Mouse (Mus musculus): ENCODE measurements at regions not wholly inside any gene's neighbourhood (a gene's known extent, or its start where the extent isn't known, plus 50 kb on each side); places are given as distances from the start of the nearest gene placed in this dataset.

- H3K27ac ChIP-seq (ENCODE audit: low read depth, low read length): no peak overlapping the region
- H3K9ac ChIP-seq (replicated peaks; ENCODE audit: low read depth, low read length): no peak overlapping the region
- 78% methylated on average over 3 of the region's 3 CpGs for WGBS
- no peaks in the 10 kb centered on the region for H3K9me3 ChIP-seq (ENCODE audit: control insufficient read depth, low read length)
- no peaks in the 10 kb centered on the region for H3K36me3 ChIP-seq (ENCODE audit: control insufficient read depth, insufficient read depth, low read length)
- H3K4me2 ChIP-seq (ENCODE audit: low read depth, low read length): no peak overlapping the region
- no peaks in the 10 kb centered on the region; the same call in 1 of the 2 replicates for H3K4me1 ChIP-seq (ENCODE audit: control insufficient read depth, insufficient read depth, low read length)
- H3K4me3 ChIP-seq (ENCODE audit: low read depth, low read length): no peak overlapping the region
- ATAC-seq (ENCODE audit: low read depth): no peak
- no peaks in the 10 kb centered on the region for H3K27me3 ChIP-seq (ENCODE audit: control insufficient read depth, insufficient read depth, low read length)
Observed at GRCm38 (mm10) chr17:4724031-4724430, 270.1 kb upstream of the Arid1b start.

GRCm38 (mm10) chr17:4726331-4726741 is 267.8 kb upstream of the Arid1b start:
- Histone ChIP-seq H3K9ac (replicated peaks; ENCODE audit: low read depth, low read length) (no peak overlapping the region), H3K27me3 (ENCODE audit: control insufficient read depth, insufficient read depth, low read length) (no peaks in the 10 kb centered on the region), H3K4me1 (ENCODE audit: control insufficient read depth, insufficient read depth, low read length) (no peaks in the 10 kb centered on the region; the same call in 1 of the 2 replicates), H3K9me3 (ENCODE audit: control insufficient read depth, low read length) (no peaks in the 10 kb centered on the region), H3K27ac (ENCODE audit: low read depth, low read length) (0 out of 2 replicates have a peak overlapping the region, but pooled peaks have one; percentile 28), H3K36me3 (ENCODE audit: control insufficient read depth, insufficient read depth, low read length) (no peaks in the 10 kb centered on the region), H3K4me2 (ENCODE audit: low read depth, low read length) (no peak overlapping the region), H3K4me3 (ENCODE audit: low read depth, low read length) (no peak overlapping the region)
- WGBS: 52% methylated on average over 12 of the region's 12 CpGs
- peak; percentile 24; the same call in 1 of the 2 replicates for ATAC-seq (ENCODE audit: low read depth)

GRCm38 (mm10) chr17:4734412-4734881 is 259.7 kb upstream of the Arid1b start:
- no peak overlapping the region for H3K9ac ChIP-seq (replicated peaks; ENCODE audit: low read depth, low read length)
- H3K4me1 ChIP-seq (ENCODE audit: control insufficient read depth, insufficient read depth, low read length): peaks cover 3% of the 10 kb centered on the region; the same call in 1 of the 2 replicates
- H3K36me3 ChIP-seq (ENCODE audit: control insufficient read depth, insufficient read depth, low read length): no peaks in the 10 kb centered on the region
- H3K4me3 ChIP-seq (ENCODE audit: low read depth, low read length): no peak overlapping the region
- no peak overlapping the region for H3K4me2 ChIP-seq (ENCODE audit: low read depth, low read length)
- WGBS: 72% methylated on average over 5 of the region's 5 CpGs
- ATAC-seq (ENCODE audit: low read depth): no peak
- H3K27ac ChIP-seq (ENCODE audit: low read depth, low read length): no peak overlapping the region
- no peaks in the 10 kb centered on the region for H3K27me3 ChIP-seq (ENCODE audit: control insufficient read depth, insufficient read depth, low read length)
- no peaks in the 10 kb centered on the region for H3K9me3 ChIP-seq (ENCODE audit: control insufficient read depth, low read length)

GRCm38 (mm10) chr17:4735185-4735584 is 258.9 kb upstream of the Arid1b start:
- H3K27me3 ChIP-seq (ENCODE audit: control insufficient read depth, insufficient read depth, low read length): no peaks in the 10 kb centered on the region
- ATAC-seq (ENCODE audit: low read depth): no peak

GRCm38 (mm10) chr17:4736689-4737088 is 257.4 kb upstream of the Arid1b start:
- 92% methylated on average over 3 of the region's 3 CpGs for WGBS

More at GRCm38 (mm10) chr17:4735185-4735584, 258.9 kb upstream of the Arid1b start:
- H3K4me1 ChIP-seq (ENCODE audit: control insufficient read depth, insufficient read depth, low read length): peaks cover 3% of the 10 kb centered on the region; the same call in 1 of the 2 replicates
- H3K36me3 ChIP-seq (ENCODE audit: control insufficient read depth, insufficient read depth, low read length): no peaks in the 10 kb centered on the region
- H3K4me2 ChIP-seq (ENCODE audit: low read depth, low read length): no peak overlapping the region
- WGBS: 57% methylated on average over 1 of the region's 1 CpGs
- no peaks in the 10 kb centered on the region for H3K9me3 ChIP-seq (ENCODE audit: control insufficient read depth, low read length)
- no peak overlapping the region for H3K9ac ChIP-seq (replicated peaks; ENCODE audit: low read depth, low read length)
- no peak overlapping the region for H3K4me3 ChIP-seq (ENCODE audit: low read depth, low read length)
- H3K27ac ChIP-seq (ENCODE audit: low read depth, low read length): no peak overlapping the region

GRCm38 (mm10) chr17:4738717-4739485 is 255.2 kb upstream of the Arid1b start:
- peaks cover 3% of the 10 kb centered on the region; the same call in 1 of the 2 replicates for H3K4me1 ChIP-seq (ENCODE audit: control insufficient read depth, insufficient read depth, low read length)
- H3K36me3 ChIP-seq (ENCODE audit: control insufficient read depth, insufficient read depth, low read length): no peaks in the 10 kb centered on the region
- H3K9me3 ChIP-seq (ENCODE audit: control insufficient read depth, low read length): no peaks in the 10 kb centered on the region
- no peak overlapping the region for H3K4me2 ChIP-seq (ENCODE audit: low read depth, low read length)
- H3K9ac ChIP-seq (replicated peaks; ENCODE audit: low read depth, low read length): no peak overlapping the region
- H3K27ac ChIP-seq (ENCODE audit: low read depth, low read length): no peak overlapping the region
- ATAC-seq (ENCODE audit: low read depth): no peak
- 9% methylated on average over 7 of the region's 7 CpGs for WGBS
- no peak overlapping the region for H3K4me3 ChIP-seq (ENCODE audit: low read depth, low read length)
- H3K27me3 ChIP-seq (ENCODE audit: control insufficient read depth, insufficient read depth, low read length): no peaks in the 10 kb centered on the region

More at GRCm38 (mm10) chr17:4736689-4737088, 257.4 kb upstream of the Arid1b start:
- Histone ChIP-seq H3K9ac (replicated peaks; ENCODE audit: low read depth, low read length) (no peak overlapping the region), H3K27me3 (ENCODE audit: control insufficient read depth, insufficient read depth, low read length) (no peaks in the 10 kb centered on the region), H3K4me3 (ENCODE audit: low read depth, low read length) (no peak overlapping the region), H3K4me2 (ENCODE audit: low read depth, low read length) (no peak overlapping the region), H3K36me3 (ENCODE audit: control insufficient read depth, insufficient read depth, low read length) (no peaks in the 10 kb centered on the region), H3K4me1 (ENCODE audit: control insufficient read depth, insufficient read depth, low read length) (peaks cover 3% of the 10 kb centered on the region; the same call in 1 of the 2 replicates), H3K27ac (ENCODE audit: low read depth, low read length) (no peak overlapping the region), H3K9me3 (ENCODE audit: control insufficient read depth, low read length) (no peaks in the 10 kb centered on the region)
- no peak for ATAC-seq (ENCODE audit: low read depth)

GRCm38 (mm10) chr17:4740784-4741183 is 253.3 kb upstream of the Arid1b start:
- WGBS: 29% methylated on average over 5 of the region's 5 CpGs
- no peak for ATAC-seq (ENCODE audit: low read depth)
- H3K9me3 ChIP-seq (ENCODE audit: control insufficient read depth, low read length): no peaks in the 10 kb centered on the region
- no peak overlapping the region for H3K27ac ChIP-seq (ENCODE audit: low read depth, low read length)
- H3K4me1 ChIP-seq (ENCODE audit: control insufficient read depth, insufficient read depth, low read length): peaks cover 3% of the 10 kb centered on the region; the same call in 1 of the 2 replicates
- H3K36me3 ChIP-seq (ENCODE audit: control insufficient read depth, insufficient read depth, low read length): no peaks in the 10 kb centered on the region
- H3K27me3 ChIP-seq (ENCODE audit: control insufficient read depth, insufficient read depth, low read length): no peaks in the 10 kb centered on the region
- H3K4me3 ChIP-seq (ENCODE audit: low read depth, low read length): no peak overlapping the region
- H3K9ac ChIP-seq (replicated peaks; ENCODE audit: low read depth, low read length): no peak overlapping the region
- no peak overlapping the region for H3K4me2 ChIP-seq (ENCODE audit: low read depth, low read length)

GRCm38 (mm10) chr17:4742314-4742713 is 251.8 kb upstream of the Arid1b start:
- no peaks in the 10 kb centered on the region for H3K9me3 ChIP-seq (ENCODE audit: control insufficient read depth, low read length)
- no peak overlapping the region for H3K27ac ChIP-seq (ENCODE audit: low read depth, low read length)
- no peak for ATAC-seq (ENCODE audit: low read depth)
- no peak overlapping the region for H3K4me2 ChIP-seq (ENCODE audit: low read depth, low read length)
- H3K36me3 ChIP-seq (ENCODE audit: control insufficient read depth, insufficient read depth, low read length): no peaks in the 10 kb centered on the region
- WGBS: 63% methylated on average over 1 of the region's 1 CpGs
- no peaks in the 10 kb centered on the region for H3K27me3 ChIP-seq (ENCODE audit: control insufficient read depth, insufficient read depth, low read length)
- peaks cover 3% of the 10 kb centered on the region; the same call in 1 of the 2 replicates for H3K4me1 ChIP-seq (ENCODE audit: control insufficient read depth, insufficient read depth, low read length)
- H3K9ac ChIP-seq (replicated peaks; ENCODE audit: low read depth, low read length): no peak overlapping the region
- no peak overlapping the region for H3K4me3 ChIP-seq (ENCODE audit: low read depth, low read length)

GRCm38 (mm10) chr17:4762956-4763355 is 231.2 kb upstream of the Arid1b start:
- no peak overlapping the region for H3K4me3 ChIP-seq (ENCODE audit: low read depth, low read length)
- no peaks in the 10 kb centered on the region for H3K36me3 ChIP-seq (ENCODE audit: control insufficient read depth, insufficient read depth, low read length)
- H3K4me2 ChIP-seq (ENCODE audit: low read depth, low read length): no peak overlapping the region
- no peak for ATAC-seq (ENCODE audit: low read depth)
- no peaks in the 10 kb centered on the region for H3K9me3 ChIP-seq (ENCODE audit: control insufficient read depth, low read length)
- H3K27ac ChIP-seq (ENCODE audit: low read depth, low read length): no peak overlapping the region
- 92% methylated on average over 6 of the region's 6 CpGs for WGBS
- H3K27me3 ChIP-seq (ENCODE audit: control insufficient read depth, insufficient read depth, low read length): no peaks in the 10 kb centered on the region
- no peak overlapping the region for H3K9ac ChIP-seq (replicated peaks; ENCODE audit: low read depth, low read length)
- H3K4me1 ChIP-seq (ENCODE audit: control insufficient read depth, insufficient read depth, low read length): no peaks in the 10 kb centered on the region

Measured in neural tube, embryonic 14.5 days (tissue).